Mouse (Mus musculus) MEL-GATA-1-ER (cell line): ENCODE results near the gene Zfp687.

Source experiments
- DNase-seq: peaks from one replicate; pipeline ENCODE4 v3.0.0-alpha.2; 2012; ENCODE audit warnings: low read depth; ENCODE audit errors: extremely low read depth

Gene Zfp687

GRCm38 (mm10) chr3:94965878-94966277 lies 49.4 kb downstream of the Zfp687 start:
- DNase-seq = no peak

- DNase-seq = no peak
Observed at GRCm38 (mm10) chr3:94964989-94965388, 50.3 kb downstream of the Zfp687 start.

GRCm38 (mm10) chr3:94960322-94960721 lies 54.9 kb downstream of the Zfp687 start:
- DNase-seq = no peak

- no peak for DNase-seq
Observed at GRCm38 (mm10) chr3:94959871-94960270, 55.4 kb downstream of the Zfp687 start.

- DNase-seq = no peak
Observed at GRCm38 (mm10) chr3:94958295-94958694, 57.0 kb downstream of the Zfp687 start.
